Mouse (Mus musculus): ENCODE results near the gene Lst1. TPM values are rescaled to one million over a fixed set of nuclear protein-coding genes. Genes with fewer than 3 reads are reported as not detected.

The Lst1 gene
- polyA plus RNA-seq, 1 experiment: 20.2 TPM

DNA sequence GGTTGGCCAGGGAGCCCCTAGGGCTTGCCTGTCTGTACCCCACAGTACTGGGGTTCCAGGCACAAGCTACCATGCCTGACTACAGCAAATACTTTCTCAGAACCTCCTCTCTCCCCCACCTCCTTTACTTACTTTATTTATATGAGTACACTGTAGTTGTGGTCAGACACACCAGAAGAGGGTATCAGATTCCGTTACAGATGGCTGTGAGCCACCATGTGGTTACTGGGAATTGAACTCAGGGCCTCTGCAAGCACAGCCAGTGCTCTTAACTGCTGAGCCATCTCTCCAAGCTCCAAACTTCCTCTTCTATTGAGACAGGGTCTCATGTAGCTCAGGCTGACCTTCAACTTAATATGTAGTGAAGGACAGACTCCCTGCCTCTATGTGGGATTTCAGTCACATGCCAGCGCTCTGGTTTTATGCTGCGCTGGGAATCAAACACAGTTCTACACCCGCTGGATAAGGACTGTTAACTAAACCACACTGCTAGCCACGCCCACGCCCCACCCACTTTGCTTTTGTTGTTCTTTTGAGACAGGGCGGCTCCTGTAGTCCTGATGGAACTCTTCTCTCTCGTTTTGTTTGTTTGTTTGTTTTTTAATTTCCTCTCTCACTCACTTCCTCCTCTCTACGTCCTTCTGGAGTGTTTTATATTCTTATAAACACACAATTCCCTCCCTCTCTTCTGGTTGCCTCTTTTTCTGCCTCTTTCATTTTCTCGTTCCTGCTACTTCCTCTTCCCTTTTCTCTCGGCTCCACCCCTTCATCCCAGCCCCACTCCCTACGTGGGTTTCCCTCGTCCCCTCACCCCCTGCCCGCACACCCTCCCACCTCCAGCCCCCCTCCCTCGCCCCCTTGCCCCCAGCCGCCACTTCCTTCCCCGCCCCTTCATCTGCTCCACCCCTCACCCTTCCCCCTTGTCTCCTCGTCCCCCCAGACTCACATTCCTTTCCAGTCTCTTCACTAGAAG lies 2.3 kb downstream of the Lst1 start:
- no peak for DNase-seq (ENCODE audit: low read depth)

DNA sequence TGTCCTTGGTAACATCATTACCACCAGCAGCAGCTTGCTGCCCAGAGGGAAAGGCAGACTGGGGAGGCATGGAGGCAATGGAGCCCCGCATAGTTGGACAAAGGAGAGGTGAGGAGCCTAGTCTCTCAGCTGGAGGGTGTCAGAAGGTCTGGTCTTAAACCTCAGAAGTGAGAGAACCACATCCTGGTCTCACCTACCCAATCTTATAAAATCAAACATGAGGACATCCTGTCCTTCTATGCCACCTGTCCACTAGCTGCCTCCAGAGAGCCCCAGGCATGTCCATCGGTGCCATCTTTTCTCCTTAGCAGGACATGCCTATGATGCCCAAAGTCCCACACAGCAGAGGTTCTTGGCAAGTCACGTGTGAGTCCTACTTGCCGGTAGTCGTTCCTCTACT lies 8.1 kb downstream of the Lst1 start:
- no peak for DNase-seq (ENCODE audit: low read depth)

GRCm38 (mm10) chr17:35178528-35178927 lies 9.7 kb downstream of the Lst1 start:
- DNase-seq (ENCODE audit: low read depth): no peak

DNA sequence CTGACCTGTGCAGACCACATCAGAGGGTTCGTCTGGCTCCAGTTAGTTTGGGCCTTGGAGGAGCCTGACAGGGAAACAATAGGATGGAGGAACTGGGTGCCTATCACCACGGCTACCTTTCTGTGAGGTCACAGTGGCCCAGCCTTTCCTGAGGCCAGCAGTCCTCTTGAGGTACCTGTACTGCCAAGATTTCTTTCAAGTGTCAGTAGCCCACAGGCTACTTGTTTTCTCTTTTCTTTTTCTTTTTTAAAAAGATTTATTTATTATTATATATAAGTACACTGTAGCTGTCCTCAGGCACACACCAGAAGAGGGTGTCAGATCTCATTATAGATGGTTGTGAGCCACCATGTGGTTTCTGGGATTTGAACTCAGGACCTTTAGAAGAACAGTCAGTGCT lies 12.3 kb downstream of the Lst1 start, which contains the start of gene Aif1:
TSS of gene Aif1 (minus strand) at position 101 of the 400 bp plus-strand sequence.
- no peak for DNase-seq (ENCODE audit: low read depth)

DNA sequence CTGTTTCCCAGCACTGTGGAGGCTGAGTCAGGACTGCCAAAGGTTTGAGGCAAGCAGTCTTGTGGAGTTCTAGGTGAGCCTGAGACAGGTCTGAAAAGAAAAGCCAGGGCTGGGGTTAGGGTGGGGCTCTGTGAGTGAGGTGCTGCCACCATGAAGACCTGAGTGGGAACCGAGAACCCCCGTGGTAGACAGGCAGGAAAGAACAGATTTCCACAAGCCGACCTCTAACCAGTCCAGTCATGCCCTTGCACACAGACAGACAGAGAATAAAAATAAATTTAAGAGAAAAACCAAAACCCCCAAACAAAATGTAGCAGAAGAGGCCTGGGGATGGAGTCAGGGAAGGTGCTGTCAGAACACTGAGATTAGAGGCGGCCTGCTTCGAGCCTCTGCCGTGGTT lies 12.9 kb downstream of the Lst1 start:
- no peak for DNase-seq (ENCODE audit: low read depth)

GRCm38 (mm10) chr17:35174201-35174977 lies 13.8 kb downstream of the Lst1 start:
- DNase-seq (ENCODE audit: low read depth): no peak

DNA sequence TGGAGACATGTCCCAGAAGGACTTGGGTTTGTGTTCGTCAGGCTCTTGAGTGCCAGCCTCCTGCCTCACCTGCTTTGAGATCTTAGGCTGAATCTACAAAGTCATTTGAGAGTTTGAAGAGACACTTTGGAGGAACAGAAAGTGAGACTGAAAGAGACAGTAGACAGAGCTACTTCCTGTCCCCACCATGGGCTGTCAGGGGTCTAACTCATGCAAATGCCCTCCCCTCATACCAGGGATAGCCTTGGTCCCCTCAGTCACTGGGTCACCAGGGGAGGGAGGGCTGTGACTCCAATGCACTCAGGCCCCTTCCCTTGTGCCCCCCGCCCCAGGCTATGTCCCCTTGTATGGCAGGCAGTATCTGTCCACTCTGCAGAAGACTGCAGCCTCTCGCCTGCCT lies 14.9 kb downstream of the Lst1 start:
- no peak for DNase-seq (ENCODE audit: low read depth)

DNA sequence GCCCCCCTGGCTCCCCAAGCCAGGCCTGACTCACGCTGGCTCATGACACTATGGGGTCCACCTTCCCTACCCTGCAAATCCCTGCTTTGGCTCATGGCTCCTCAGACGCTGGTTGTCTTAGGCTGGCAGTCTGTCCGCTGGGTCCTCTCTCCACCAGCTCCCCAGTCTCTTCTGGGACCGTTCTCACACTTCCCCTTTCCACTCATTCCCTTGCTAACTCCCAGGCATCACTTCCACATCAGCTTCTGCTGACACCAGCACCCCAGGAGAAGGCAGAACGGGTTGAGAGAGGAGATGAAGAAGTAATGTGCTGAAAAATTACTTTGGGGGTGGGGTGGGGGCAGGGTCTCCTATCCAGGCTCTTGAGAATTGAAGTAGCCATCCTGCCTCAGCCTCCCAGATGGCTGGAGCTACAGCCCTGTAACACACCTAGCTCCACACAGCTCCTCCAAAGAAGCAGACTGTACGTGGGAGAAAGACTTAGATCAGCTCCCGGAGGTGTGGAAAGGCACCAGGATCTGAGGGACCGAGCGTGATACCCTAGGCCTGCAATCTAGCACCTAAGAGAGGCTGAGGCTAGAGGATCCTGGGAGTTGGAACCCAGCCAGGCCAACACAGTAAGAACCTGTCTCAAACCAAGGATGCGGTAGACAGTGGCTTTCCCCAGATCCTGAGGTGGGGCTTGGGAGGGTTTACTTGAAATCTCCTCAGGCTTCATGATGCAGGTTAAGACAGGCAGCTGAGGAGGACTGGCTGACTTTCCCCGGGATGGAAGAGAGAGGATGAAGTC lies 15.6 kb downstream of the Lst1 start:
- no peak for DNase-seq (ENCODE audit: low read depth)

DNA sequence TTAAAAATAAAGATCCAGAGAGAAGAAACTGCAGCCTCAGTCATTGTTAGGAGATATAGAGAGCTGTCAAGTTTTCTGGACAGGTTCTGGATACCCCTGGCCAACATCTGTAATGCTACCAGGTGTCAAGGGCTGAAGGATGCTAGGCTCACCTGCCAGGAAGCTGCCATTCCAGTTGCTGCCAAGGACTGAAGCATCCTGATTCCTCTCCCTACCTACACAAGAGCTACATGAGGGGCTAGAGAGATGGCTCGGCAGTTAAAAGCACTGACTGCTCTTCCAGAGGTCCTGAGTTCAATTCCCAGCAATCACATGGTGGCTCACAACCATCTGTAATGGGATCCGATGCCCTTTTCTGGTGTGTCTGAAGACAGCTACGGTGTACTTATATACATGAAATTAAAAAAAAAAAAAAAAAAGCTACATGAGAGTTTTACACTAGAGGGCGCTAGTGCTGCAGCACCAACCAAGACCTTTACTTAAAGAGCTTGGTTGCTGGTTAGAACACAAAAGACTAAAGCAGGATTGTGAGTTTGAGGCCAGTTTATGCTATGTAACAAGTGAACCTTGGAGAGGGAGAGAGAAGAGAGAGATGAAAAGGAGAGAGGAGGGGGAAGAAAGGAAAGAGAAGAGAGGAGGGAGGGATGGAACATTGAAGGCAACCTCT lies 19.6 kb downstream of the Lst1 start:
- no peak for DNase-seq (ENCODE audit: low read depth)

DNA sequence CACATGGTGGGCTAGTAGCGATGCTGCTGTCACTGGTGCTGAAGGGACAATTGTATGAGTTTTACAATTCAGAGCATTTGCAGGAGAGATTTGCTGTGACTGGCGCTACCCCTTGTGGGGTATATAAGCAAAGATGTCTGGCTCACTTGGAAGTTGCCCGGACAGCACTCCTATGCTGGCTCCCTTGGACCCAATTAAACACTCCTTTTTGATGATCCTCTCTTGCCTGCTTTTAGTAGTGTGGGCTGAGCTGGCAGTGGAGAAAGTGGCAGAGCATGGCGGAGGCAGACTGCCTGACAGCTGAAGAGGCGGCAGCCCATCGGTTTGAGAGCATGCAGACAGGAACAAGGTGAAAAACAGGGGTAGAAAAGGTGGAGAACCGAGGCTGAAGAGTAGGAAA lies 20.4 kb downstream of the Lst1 start:
- no peak for DNase-seq (ENCODE audit: low read depth)

- DNase-seq (ENCODE audit: low read depth): no peak
Measured at GRCm38 (mm10) chr17:35166352-35167035, 21.7 kb downstream of the Lst1 start.

GRCm38 (mm10) chr17:35165451-35166155 lies 22.6 kb downstream of the Lst1 start:
- DNase-seq (ENCODE audit: low read depth): no peak

- peak; percentile 92 for DNase-seq (ENCODE audit: low read depth)
Measured at GRCm38 (mm10) chr17:35164568-35165450, 23.4 kb downstream of the Lst1 start, which contains the start of gene Prrc2a. Prrc2a (minus strand) TSS chr17:35164897.

GRCm38 (mm10) chr17:35164218-35164567 lies 24.0 kb downstream of the Lst1 start:
- DNase-seq (ENCODE audit: low read depth): no peak

DNA sequence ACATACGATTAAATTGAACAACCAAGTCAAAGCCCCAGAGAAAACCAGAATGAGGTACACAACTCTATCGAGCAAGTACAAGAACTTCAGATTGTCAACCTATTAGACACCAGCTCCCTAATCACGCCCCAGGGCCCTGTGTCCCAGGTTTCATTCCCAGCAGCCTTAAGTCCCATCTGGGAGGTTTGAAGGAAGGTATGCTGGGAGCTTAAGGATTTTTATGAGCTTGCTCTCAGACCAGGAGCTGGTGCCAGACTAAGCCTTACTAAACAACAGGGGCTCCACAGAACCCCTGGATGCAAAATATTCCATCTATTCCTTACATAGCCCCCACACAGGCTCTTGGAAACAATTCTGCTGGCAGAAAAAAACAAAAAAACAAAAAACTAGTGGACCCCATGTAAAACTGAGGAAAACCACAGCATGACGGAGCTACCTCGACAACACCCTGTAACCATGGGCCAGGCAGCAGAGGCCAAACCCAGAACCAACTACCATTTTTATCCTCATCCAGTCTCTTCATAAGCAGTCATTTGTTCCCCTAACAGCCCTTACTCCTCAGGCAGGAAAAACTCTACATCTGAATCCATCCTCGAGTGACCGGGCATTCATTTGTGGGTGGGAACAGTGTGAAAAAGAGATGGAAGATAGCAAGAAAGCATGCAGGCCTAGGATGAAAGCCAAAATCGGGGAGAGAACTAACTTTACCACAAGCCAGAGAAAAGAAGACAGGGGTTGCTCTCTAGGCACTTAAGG lies 24.7 kb downstream of the Lst1 start:
- no peak for DNase-seq (ENCODE audit: low read depth)

DNA sequence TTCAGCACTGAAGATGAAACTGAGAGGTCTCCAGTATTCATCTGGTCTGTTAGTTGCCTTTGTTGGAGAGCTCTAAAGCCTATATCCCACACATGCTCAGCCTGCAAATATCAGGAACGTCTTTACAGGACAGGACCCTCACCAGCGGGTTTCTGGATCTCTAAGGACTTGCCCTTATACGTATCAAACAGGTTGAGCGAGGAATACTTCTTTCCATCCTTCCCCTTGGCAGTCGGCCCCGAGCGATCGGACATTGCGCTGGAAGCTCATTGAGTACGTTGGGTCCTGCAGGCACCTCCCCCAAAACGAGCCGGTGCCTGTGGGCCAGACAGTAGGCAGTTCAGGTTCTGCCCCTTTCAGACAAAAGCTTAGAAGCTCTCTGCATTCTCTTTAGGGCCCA lies 25.5 kb downstream of the Lst1 start:
- no peak for DNase-seq (ENCODE audit: low read depth)

GRCm38 (mm10) chr17:35162121-35162520 lies 26.1 kb downstream of the Lst1 start:
- no peak for DNase-seq (ENCODE audit: low read depth)

DNA sequence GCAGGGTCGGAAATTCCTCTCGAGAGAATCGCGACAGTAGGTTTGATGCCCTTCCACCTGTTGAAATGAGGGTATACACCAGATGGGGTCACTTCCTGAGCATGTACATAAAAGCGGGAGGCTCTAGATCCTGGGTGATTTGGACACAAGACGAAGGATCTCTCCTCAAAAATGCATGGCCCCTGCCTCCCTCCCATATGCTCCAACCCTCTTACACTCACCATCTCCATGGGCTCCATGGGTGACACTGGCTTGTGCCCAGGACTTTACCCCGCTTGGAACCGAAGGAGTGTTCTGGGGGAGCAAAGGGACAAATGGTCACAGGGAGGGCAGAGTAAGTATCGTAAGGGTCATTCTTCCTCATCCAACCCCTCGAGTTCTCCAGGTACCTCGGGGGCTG lies 26.8 kb downstream of the Lst1 start:
- no peak for DNase-seq (ENCODE audit: low read depth)

All from gonadal fat pad, adult 2 months (tissue).